Mouse (Mus musculus): Measurements from ENCODE around the gene Lin28b.

GRCm38 (mm10) chr10:45483210-45483609, 3.0 kb downstream of the Lin28b start:
- no peak for TF ChIP-seq MYOD1 (IDR thresholded peaks at IDR 0.05; ENCODE audit: control insufficient read depth, insufficient read length, low read depth)
- TF ChIP-seq CTCF (IDR thresholded peaks at IDR 0.05; ENCODE audit: control insufficient read depth, insufficient read depth, insufficient read length), result no peak
- TF ChIP-seq MAX (IDR thresholded peaks at IDR 0.05), result no peak
- TF ChIP-seq USF1 (IDR thresholded peaks at IDR 0.05; ENCODE audit: low read depth), result no peak
- no peak for TF ChIP-seq MYOG (IDR thresholded peaks at IDR 0.05; ENCODE audit: control insufficient read depth, extremely low read depth, insufficient read length)
- no peak for TF ChIP-seq CEBPB (IDR thresholded peaks at IDR 0.05; ENCODE audit: low read depth)

All from C2C12 (cell line).